Mouse (Mus musculus) liver, embryonic 14.5 days (tissue): Measurements from ENCODE around the gene Ccng1.

Experiments
- CTCF ChIP-seq: IDR thresholded peaks from 2 replicates; pipeline ENCODE4 v1.5.1; 2016; ENCODE audit warnings: antibody characterized with exemption, low read depth, control low read depth
- EP300 ChIP-seq: IDR thresholded peaks from 2 replicates; pipeline ENCODE4 v1.6.1; 2016; ENCODE audit warnings: antibody characterized with exemption, low read depth

DNA sequence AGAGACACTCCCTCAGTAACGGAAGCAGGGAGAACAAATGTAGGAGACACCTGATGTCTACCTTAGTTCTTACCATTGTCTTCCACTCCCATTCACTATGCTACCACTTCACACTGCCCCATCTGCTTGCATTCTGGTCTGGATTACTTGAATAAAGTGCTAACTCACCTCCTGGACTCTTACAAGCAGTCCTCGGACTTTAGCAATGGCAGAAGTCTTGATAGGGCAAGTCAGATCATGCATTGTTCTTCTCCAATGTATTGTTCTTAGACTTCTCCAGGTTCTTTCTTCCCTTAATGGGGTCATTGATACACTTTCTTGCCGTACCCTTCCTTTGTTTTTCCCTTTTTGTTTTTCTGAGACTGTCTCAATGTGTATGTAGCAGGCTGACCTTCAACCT lies 17.7 kb downstream of the Ccng1 start:
- no peak for TF ChIP-seq CTCF
- TF ChIP-seq EP300: no peak
